Mouse (Mus musculus) liver, embryonic 14.5 days (tissue): ENCODE results near the gene Rpap3.

Source experiments
- CTCF ChIP-seq: IDR thresholded peaks from 2 replicates; pipeline ENCODE4 v1.5.1; 2016; ENCODE audit warnings: antibody characterized with exemption, low read depth, control low read depth
- EP300 ChIP-seq: IDR thresholded peaks from 2 replicates; pipeline ENCODE4 v1.6.1; 2016; ENCODE audit warnings: antibody characterized with exemption, low read depth

DNA sequence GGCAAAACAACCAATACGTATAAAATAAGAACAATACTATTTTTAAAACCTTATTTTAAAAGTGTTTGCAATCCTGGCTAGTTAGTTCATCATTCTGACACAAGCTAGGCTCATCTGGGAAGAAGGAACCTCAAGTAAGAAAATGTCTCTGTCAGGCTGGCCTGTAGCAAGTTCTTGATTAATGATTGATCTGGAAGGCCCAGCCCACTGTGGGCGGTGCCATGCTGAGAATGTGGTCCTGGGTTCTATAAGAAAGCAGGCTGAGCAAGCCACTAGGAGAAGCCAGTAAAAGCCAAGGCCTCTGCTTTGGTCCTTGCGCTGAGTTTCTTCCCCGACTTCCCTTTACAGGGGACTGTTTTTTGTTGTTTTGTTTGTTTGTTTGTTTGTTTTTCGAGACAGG lies 46.9 kb upstream of the Rpap3 start:
- no peak for TF ChIP-seq CTCF
- no peak for TF ChIP-seq EP300
